Mouse (Mus musculus) neural tube, embryonic 12.5 days (tissue): ENCODE measurements at regions not wholly inside any gene's neighbourhood (a gene's known extent, or its start where the extent isn't known, plus 50 kb on each side); places are given as distances from the start of the nearest gene placed in this dataset.

ENCODE experiments used
- ATAC-seq: fragments of 200-750 bp; cut with Nextera tagmentation; 2 replicates; pipeline ENCODE4 v1.8.0; 2017; ENCODE audit warnings: low read depth, mild to moderate bottlenecking, moderate TSS enrichment, moderate library complexity; ENCODE audit not compliant: low FRiP score
- H3K27ac ChIP-seq: fragments of 300-500 bp; sonication (generic); 2 replicates; pipeline ENCODE4 v1.5.1; 2016
- H3K27me3 ChIP-seq: fragments of 300-500 bp; sonication (generic); replicated peaks from 2 replicates; pipeline ENCODE4 v1.6.1; 2016; ENCODE audit warnings: mild to moderate bottlenecking
- H3K36me3 ChIP-seq: fragments of 300-500 bp; sonication (generic); 2 replicates; pipeline ENCODE4 v1.6.1; 2016; ENCODE audit warnings: mild to moderate bottlenecking
- H3K4me1 ChIP-seq: fragments of 300-500 bp; sonication (generic); 2 replicates; pipeline ENCODE4 v1.6.1; 2016
- H3K4me2 ChIP-seq: fragments of 300-500 bp; sonication (generic); replicated peaks from 2 replicates; pipeline ENCODE4 v1.6.1; 2016; ENCODE audit warnings: mild to moderate bottlenecking
- H3K4me3 ChIP-seq: fragments of 300-500 bp; sonication (generic); 2 replicates; pipeline ENCODE4 v1.5.1; 2016
- H3K9ac ChIP-seq: fragments of 300-500 bp; sonication (generic); 2 replicates; pipeline ENCODE4 v1.6.1; 2016; ENCODE audit warnings: mild to moderate bottlenecking
- H3K9me3 ChIP-seq: fragments of 300-500 bp; sonication (generic); 2 replicates; pipeline ENCODE4 v1.6.1; 2016; ENCODE audit warnings: mild to moderate bottlenecking
- WGBS: fragments of 180-500 bp; shearing (Covaris S2); methylation state at CpG from one replicate; pipeline ENCODE4 v1.1.7; 2016; 5-methylcytosine and 5-hydroxymethylcytosine counted together

- no peaks in the 10 kb centered on the region for H3K9me3 ChIP-seq
- WGBS = 67% methylated on average over 2 of the region's 2 CpGs
- ATAC-seq = no peak
- H3K9ac ChIP-seq = no peak overlapping the region
- H3K4me1 ChIP-seq = no peaks in the 10 kb centered on the region
- no peak overlapping the region for H3K4me3 ChIP-seq
- H3K27me3 ChIP-seq = no peaks in the 10 kb centered on the region
- H3K27ac ChIP-seq = no peak overlapping the region
- H3K4me2 ChIP-seq = no peak overlapping the region
- no peaks in the 10 kb centered on the region for H3K36me3 ChIP-seq
These were observed 52.9 kb upstream of the Ica1 start for GRCm38 (mm10) chr6:8831204-8831603.

DNA sequence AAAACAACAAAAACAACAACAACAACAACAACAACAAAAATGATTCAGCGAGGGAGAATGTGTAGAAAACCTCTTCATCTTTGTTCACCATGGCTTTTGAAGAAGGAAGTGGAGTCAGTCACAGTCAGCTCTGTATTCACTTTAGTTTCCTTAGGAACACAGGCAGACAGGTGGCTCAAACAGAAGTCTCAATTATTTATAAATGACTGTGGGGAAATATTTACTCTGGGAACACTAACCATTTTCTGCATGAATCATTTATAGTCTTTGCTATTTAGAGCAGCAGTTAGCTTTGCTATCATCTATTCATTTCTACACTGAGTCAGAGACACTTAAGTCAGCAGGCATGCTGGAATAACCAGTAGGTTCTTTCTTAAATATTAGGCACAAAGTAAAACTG, 54.6 kb upstream of the Ica1 start:
- WGBS = 87% methylated on average over 1 of the region's 1 CpGs
- Histone ChIP-seq H3K36me3 (no peaks in the 10 kb centered on the region), H3K4me3 (no peak overlapping the region), H3K27ac (no peak overlapping the region), H3K4me1 (no peaks in the 10 kb centered on the region), H3K4me2 (no peak overlapping the region), H3K9me3 (no peaks in the 10 kb centered on the region), H3K27me3 (no peaks in the 10 kb centered on the region), H3K9ac (no peak overlapping the region)
- no peak for ATAC-seq

DNA sequence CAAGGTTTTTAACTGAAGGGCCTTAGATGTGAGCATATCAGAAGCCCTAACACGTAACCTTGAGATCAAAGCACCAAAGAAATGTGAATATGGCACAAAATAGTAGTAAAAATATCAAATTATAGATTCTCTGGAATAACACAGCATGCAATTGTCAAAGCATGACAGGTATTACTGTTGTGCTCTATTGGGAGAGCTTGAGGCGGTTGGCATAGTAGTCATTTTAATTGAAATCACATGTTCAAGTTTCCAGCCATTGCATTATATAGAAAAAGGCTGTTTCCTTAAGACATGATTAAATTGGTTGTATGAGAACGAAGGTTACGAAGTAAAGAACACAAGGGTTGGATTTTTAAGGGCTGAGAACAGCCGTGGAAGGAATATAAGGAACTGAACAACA, 75.4 kb upstream of the Ica1 start:
- no peak for ATAC-seq
- no peaks in the 10 kb centered on the region for H3K27me3 ChIP-seq
- 88% methylated on average over 5 of the region's 5 CpGs for WGBS

DNA sequence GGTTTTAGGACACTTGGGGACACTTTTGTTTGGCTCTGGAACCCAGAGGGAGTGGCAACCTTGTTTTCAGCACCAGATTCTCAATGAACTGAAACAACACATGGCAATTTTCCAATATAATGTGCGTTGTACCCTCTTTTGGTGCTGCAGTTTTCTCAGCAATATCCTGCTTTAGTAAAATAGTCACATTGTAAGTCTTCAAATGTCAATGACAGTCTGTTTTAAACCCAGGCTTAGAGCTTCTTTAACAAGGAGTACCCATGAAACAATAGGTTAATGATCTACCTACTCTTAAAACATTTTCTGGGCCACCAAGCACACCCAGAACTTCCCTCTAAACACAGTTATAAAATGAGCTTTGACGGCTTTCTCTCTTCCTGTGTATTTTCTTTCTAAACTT, 82.3 kb upstream of the Ica1 start:
- H3K36me3 ChIP-seq = no peaks in the 10 kb centered on the region
- no peak overlapping the region for H3K9ac ChIP-seq
- no peaks in the 10 kb centered on the region for H3K4me1 ChIP-seq
- no peaks in the 10 kb centered on the region for H3K9me3 ChIP-seq
- no peak overlapping the region for H3K27ac ChIP-seq
- no peak overlapping the region for H3K4me2 ChIP-seq
- no peak overlapping the region for H3K4me3 ChIP-seq
- no peak for ATAC-seq
- 52% methylated on average over 2 of the region's 2 CpGs for WGBS
- no peaks in the 10 kb centered on the region for H3K27me3 ChIP-seq

More for the DNA sequence above, 75.4 kb upstream of the Ica1 start:
- H3K4me3 ChIP-seq = no peak overlapping the region
- H3K9ac ChIP-seq = no peak overlapping the region
- no peaks in the 10 kb centered on the region for H3K9me3 ChIP-seq
- H3K4me1 ChIP-seq = no peaks in the 10 kb centered on the region
- H3K4me2 ChIP-seq = no peak overlapping the region
- H3K36me3 ChIP-seq = no peaks in the 10 kb centered on the region
- H3K27ac ChIP-seq = no peak overlapping the region

DNA sequence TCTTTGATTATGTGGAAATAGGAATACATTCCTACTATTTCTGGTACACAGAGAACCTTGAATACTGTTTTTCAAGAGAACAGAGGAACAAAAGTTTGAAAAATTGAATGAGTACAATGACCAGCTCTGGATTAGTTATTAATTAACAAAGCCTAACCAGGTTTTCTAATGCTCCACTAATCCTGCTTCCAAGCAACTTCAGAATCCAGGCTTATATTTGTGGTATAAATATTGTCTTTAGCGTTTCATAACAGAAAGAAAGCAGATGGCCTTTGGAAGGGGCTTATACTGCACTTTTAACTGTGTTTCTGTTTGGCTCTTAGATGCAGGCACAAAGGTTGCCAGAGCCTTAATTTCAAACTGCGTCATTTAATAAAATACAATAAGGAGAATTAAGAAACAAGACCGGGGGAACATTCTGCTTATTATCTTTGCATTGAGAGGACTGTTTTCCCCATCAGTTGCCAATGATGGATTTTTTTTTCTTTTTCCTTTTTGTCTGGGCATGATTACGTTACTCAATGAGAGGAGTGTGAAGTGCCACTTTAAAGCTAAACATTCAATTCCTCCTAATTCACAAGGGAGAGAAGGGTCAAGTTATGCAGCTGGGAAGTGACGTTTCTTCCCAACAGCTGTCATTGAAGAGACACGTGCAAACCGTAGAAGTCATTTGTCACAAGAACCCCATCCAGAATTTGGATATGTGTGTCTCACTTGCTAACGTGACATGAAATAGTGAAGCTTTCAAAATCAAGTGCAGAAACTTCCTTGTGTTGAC, 84.2 kb upstream of the Nxph1 start:
- H3K4me2 ChIP-seq = no peak overlapping the region
- ATAC-seq = no peak
- WGBS = 67% methylated on average over 8 of the region's 8 CpGs

GRCm38 (mm10) chr6:8877373-8878070, 70.7 kb upstream of the Nxph1 start:
- Histone ChIP-seq H3K27me3 (no peaks in the 10 kb centered on the region), H3K9ac (no peak overlapping the region), H3K9me3 (no peaks in the 10 kb centered on the region), H3K4me1 (peaks cover 3% of the 10 kb centered on the region; the same call in 1 of the 2 replicates), H3K4me3 (no peak overlapping the region), H3K4me2 (peak overlapping the region; percentile 3; the same call in 1 of the 2 replicates), H3K27ac (no peak overlapping the region), H3K36me3 (no peaks in the 10 kb centered on the region)
- 29% methylated on average over 11 of the region's 11 CpGs for WGBS
- peak; percentile 46; the same call in 1 of the 2 replicates for ATAC-seq

More for the DNA sequence above, 84.2 kb upstream of the Nxph1 start:
- Histone ChIP-seq H3K4me3 (no peak overlapping the region), H3K4me1 (no peaks in the 10 kb centered on the region), H3K27me3 (no peaks in the 10 kb centered on the region), H3K27ac (no peak overlapping the region), H3K9ac (no peak overlapping the region), H3K36me3 (no peaks in the 10 kb centered on the region), H3K9me3 (no peaks in the 10 kb centered on the region)

DNA sequence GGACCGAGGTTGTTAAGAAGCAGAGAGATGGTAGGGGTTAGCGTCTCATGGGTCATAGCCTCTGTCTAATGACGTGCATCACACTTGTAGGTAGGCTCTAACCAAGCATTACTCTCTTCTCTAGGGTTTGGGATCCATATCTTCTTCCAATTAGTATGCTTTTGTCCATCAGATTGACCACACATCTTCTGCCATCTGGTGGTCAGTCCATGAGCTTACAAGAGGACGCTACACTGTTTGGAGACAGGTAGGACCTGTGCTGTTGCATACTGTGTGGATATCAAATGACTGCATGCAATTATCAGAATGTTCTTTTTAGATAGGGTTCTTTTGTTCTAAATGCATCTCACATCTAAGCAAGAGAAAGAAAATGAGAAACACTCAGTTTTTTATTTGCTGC, 54.6 kb upstream of the Nxph1 start:
- Histone ChIP-seq H3K9ac (no peak overlapping the region), H3K4me2 (no peak overlapping the region), H3K9me3 (no peaks in the 10 kb centered on the region), H3K4me1 (no peaks in the 10 kb centered on the region), H3K27me3 (no peaks in the 10 kb centered on the region), H3K36me3 (no peaks in the 10 kb centered on the region), H3K27ac (no peak overlapping the region), H3K4me3 (no peak overlapping the region)
- no peak for ATAC-seq
- WGBS = 80% methylated on average over 4 of the region's 4 CpGs

DNA sequence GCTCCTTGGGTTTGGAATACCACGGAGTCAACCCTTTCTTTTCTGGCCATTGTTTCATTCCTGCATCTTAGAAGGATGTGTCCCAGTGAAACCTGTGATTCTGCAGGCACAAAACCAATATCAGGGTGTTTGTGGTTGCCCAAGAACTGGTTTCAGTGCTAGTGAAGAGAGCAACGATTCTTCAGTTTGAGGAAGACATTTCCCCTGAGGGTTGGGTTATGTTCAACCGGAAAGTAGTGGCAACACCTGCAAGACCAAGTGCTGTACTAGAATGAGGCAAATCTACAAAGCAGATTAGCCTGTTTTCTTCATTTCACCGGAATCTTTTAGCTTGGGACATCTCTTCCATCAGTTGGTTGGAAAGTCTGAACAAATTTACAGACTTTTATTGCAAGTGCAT, 52.1 kb upstream of the Nxph1 start:
- H3K9me3 ChIP-seq = no peaks in the 10 kb centered on the region
- ATAC-seq = no peak
- H3K27ac ChIP-seq = no peak overlapping the region
- no peak overlapping the region for H3K4me3 ChIP-seq
- H3K4me2 ChIP-seq = no peak overlapping the region
- 89% methylated on average over 4 of the region's 4 CpGs for WGBS
- H3K9ac ChIP-seq = no peak overlapping the region
- no peaks in the 10 kb centered on the region for H3K4me1 ChIP-seq
- no peaks in the 10 kb centered on the region for H3K27me3 ChIP-seq
- no peaks in the 10 kb centered on the region for H3K36me3 ChIP-seq

DNA sequence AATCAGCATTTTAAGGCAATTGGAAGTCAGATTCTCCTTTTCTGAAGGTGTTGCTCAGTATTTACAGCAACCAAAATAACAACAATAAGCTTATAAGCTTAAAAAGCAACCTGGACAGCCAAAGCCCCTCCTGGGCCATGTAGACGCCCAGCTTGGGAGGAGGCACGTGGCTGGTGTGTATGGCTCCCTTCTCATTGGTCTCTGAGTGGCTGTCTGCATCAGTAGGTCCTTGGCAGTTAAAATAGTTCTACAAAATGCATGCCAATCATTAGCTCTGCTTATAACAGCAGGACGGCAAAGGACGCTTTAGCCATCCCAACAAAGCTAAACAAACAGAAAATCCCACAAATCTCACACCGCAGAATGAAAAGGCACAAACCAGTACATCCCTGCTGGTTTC, 51.4 kb upstream of the Nxph1 start:
- Histone ChIP-seq H3K27ac (no peak overlapping the region), H3K36me3 (no peaks in the 10 kb centered on the region), H3K4me3 (no peak overlapping the region), H3K27me3 (no peaks in the 10 kb centered on the region), H3K4me2 (no peak overlapping the region), H3K4me1 (no peaks in the 10 kb centered on the region), H3K9me3 (no peaks in the 10 kb centered on the region), H3K9ac (no peak overlapping the region)
- 74% methylated on average over 5 of the region's 5 CpGs for WGBS
- ATAC-seq = no peak

DNA sequence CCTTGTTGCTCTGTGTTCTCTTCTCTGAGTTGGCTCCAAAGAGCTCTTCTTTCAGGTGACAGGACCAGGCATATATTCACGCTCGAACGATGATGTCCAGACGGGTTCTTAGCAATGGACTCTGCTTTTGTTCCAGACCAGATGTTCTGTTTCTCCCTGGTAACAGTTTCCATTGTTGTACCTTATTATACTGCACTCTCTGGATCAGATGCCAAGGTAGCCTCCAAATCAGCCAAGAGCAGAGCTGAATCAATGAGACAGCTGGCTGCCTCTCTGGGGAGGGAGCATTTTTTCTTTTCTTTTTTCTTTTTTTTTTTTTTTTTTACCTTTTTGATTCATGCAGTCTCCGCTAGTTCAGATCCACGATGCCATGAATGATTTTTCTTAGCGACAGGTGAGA, 50.9 kb upstream of the Nxph1 start:
- no peak overlapping the region for H3K4me3 ChIP-seq
- ATAC-seq = peak; percentile 52; the same call in 1 of the 2 replicates
- 50% methylated on average over 7 of the region's 7 CpGs for WGBS
- H3K9me3 ChIP-seq = no peaks in the 10 kb centered on the region
- H3K9ac ChIP-seq = no peak overlapping the region
- H3K36me3 ChIP-seq = no peaks in the 10 kb centered on the region
- H3K4me2 ChIP-seq = no peak overlapping the region
- H3K4me1 ChIP-seq = no peaks in the 10 kb centered on the region
- no peak overlapping the region for H3K27ac ChIP-seq
- no peaks in the 10 kb centered on the region for H3K27me3 ChIP-seq

DNA sequence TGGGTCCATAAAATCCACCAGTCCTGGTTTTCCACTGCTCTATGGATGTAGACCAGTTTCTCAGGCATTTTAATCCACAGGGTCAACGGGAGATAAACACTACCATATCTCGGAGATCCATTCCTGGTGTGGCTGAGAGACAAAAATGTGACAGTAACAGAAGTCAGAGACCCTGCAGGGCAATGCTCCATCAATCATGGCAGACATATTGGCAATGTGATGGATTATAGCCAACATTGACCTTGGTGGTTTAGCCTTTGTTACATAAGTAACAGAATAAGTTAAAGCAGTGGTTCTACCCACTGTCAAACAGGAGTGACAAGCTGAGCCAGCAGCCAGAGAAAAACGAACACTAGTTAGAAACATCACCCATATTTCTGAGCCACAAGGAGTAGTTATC, 50.0 kb upstream of the Nxph1 start:
- 67% methylated on average over 3 of the region's 3 CpGs for WGBS
- H3K27me3 ChIP-seq = no peaks in the 10 kb centered on the region
- no peak overlapping the region for H3K27ac ChIP-seq

More for the DNA sequence above, 50.0 kb upstream of the Nxph1 start:
- no peaks in the 10 kb centered on the region for H3K4me1 ChIP-seq
- no peak overlapping the region for H3K4me2 ChIP-seq
- ATAC-seq = no peak
- H3K9me3 ChIP-seq = no peaks in the 10 kb centered on the region
- H3K36me3 ChIP-seq = no peaks in the 10 kb centered on the region
- H3K4me3 ChIP-seq = no peak overlapping the region
- H3K9ac ChIP-seq = no peak overlapping the region
